Mouse (Mus musculus): Measurements from ENCODE around the gene Nlk.

DNA sequence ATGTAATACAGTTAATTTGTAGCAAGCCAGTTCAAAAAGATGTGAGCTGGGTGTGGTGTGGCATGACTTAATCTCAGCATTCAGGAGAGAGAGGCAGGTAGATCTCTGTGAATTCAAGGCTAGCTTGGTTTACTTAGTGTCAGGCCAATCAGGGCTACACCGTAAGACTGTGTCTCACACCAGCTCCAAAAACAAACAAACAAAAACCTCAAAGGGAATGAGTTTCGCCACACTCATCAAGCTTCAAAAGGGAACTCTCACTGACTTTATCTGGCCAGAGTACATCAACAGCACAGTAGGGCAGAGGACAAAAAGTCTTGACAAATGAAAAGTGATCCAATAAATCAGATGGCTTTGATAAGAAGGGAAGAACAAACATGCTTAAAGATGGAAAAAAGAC, 122.2 kb downstream of the Nlk start:
- TF ChIP-seq MAX (IDR thresholded peaks at IDR 0.05; ENCODE audit: low read depth) (no peak), POLR2A (IDR thresholded peaks at IDR 0.05; ENCODE audit: insufficient read length, low read depth) (no peak)
